Mouse (Mus musculus): ENCODE measurements at regions not wholly inside any gene's neighbourhood (a gene's known extent, or its start where the extent isn't known, plus 50 kb on each side); places are given as distances from the start of the nearest gene placed in this dataset.

DNA sequence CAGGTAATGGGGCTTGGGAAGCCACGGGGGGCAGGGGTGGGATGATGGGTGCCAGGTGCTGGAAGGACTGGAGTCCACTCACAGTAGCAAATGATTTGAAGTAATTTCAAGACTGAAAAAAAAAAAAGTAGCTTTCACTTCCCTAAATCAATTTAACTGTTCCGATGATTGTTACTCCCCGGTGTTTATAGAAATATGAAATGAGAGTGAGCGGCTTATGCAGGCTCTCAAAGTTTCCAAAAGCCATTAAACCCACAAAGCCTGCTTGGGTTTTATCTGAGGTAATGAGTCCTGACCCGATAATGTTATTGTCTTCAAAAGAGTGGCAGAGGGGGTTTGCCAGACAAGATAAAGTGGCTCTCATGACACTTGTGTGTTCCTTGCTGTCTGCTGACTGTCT lies 82.9 kb downstream of the Qrsl1 start:
- H3K9ac ChIP-seq = no peak overlapping the region
- no peaks in the 10 kb centered on the region for H3K36me3 ChIP-seq
- H3K9me3 ChIP-seq (replicated peaks) = no peaks in the 10 kb centered on the region
- 72% methylated on average over 5 of the region's 5 CpGs for WGBS
- H3K4me1 ChIP-seq (replicated peaks) = no peaks in the 10 kb centered on the region
- H3K4me3 ChIP-seq = no peak overlapping the region
- no peaks in the 10 kb centered on the region for H3K27me3 ChIP-seq (replicated peaks)
- no peak overlapping the region for H3K4me2 ChIP-seq
- no peak overlapping the region for H3K27ac ChIP-seq (ENCODE audit: poor library complexity, severe bottlenecking)
- no peak for ATAC-seq (ENCODE audit: insufficient number of reproducible peaks, low FRiP score)

DNA sequence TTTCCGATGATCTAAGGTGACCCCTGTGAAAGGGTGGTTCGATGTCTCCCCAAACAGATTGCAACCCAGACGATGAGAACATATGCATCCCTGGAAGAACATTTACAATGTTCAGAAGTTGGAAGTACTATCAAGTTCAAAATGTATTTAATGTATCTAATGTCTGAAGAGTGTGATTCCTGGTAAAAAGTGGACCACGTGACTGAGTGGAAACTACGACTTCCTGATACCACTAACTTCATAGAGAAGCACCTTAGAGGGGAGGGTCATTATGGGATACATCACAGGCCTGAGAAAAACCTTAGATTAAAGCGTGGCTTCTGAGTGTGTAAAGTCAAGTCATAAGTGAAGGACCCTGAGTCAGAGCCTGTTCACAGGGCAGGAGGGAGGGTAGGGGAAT lies 82.1 kb downstream of the Qrsl1 start:
- no peak for ATAC-seq (ENCODE audit: insufficient number of reproducible peaks, low FRiP score)
- Histone ChIP-seq H3K9me3 (replicated peaks) (no peaks in the 10 kb centered on the region), H3K4me1 (replicated peaks) (no peaks in the 10 kb centered on the region), H3K27me3 (replicated peaks) (no peaks in the 10 kb centered on the region), H3K9ac (no peak overlapping the region), H3K4me2 (no peak overlapping the region), H3K4me3 (no peak overlapping the region), H3K36me3 (no peaks in the 10 kb centered on the region), H3K27ac (ENCODE audit: poor library complexity, severe bottlenecking) (no peak overlapping the region)
- WGBS = 83% methylated on average over 6 of the region's 6 CpGs

- Histone ChIP-seq H3K9ac (no peak overlapping the region), H3K27ac (ENCODE audit: poor library complexity, severe bottlenecking) (no peak overlapping the region), H3K4me2 (no peak overlapping the region), H3K27me3 (replicated peaks) (no peaks in the 10 kb centered on the region), H3K4me3 (no peak overlapping the region), H3K36me3 (no peaks in the 10 kb centered on the region), H3K4me1 (replicated peaks) (no peaks in the 10 kb centered on the region), H3K9me3 (replicated peaks) (peaks cover 4% of the 10 kb centered on the region; the same call in 1 of the 2 replicates)
- ATAC-seq (ENCODE audit: insufficient number of reproducible peaks, low FRiP score) = no peak
- WGBS = 75% methylated on average over 1 of the region's 1 CpGs
Measured at GRCm38 (mm10) chr10:43822615-43823014, 78.9 kb downstream of the Qrsl1 start.

DNA sequence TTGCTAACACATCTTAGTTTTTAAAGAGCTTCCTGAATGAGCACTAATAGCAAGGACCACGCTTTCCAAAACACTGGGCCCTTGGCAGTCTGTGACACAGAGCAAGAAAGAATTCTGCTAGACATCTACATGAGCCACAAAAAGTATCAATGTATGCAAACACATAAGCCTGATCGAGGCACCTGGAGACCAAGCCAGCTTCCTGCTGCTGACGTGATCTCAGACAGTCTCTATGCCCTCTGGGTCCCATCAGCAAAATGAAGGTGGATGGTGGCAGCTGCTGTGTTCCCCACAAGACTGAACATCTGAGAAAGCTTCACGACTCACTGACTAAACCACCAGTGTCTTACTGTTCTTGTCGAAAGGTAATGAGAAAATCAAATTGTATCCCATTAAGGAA lies 77.5 kb downstream of the Qrsl1 start:
- no peak for ATAC-seq (ENCODE audit: insufficient number of reproducible peaks, low FRiP score)
- WGBS = 77% methylated on average over 5 of the region's 5 CpGs
- Histone ChIP-seq H3K9ac (no peak overlapping the region), H3K4me1 (replicated peaks) (no peaks in the 10 kb centered on the region), H3K27ac (ENCODE audit: poor library complexity, severe bottlenecking) (no peak overlapping the region), H3K27me3 (replicated peaks) (no peaks in the 10 kb centered on the region), H3K36me3 (no peaks in the 10 kb centered on the region), H3K4me2 (no peak overlapping the region), H3K4me3 (no peak overlapping the region), H3K9me3 (replicated peaks) (peaks cover 5% of the 10 kb centered on the region; the same call in 1 of the 2 replicates)

Measured in heart, embryonic 12.5 days (tissue).